Comparison of ENCODE assay signal across 8 mouse cellular contexts in genomic region chr7:73556688-73557667, GRCm38 (mm10). TPM values are rescaled to one million over a fixed set of nuclear protein-coding genes. Genes with fewer than 3 reads are reported as not detected.
DNase-seq lines count a peak whose midpoint lies in the region; ATAC-seq lines count a peak whose summit lies in the region.

No protein-coding gene starts in this region.

- no peak for ATAC-seq in lung, embryonic 16.5 days (ENCODE audit: low read depth)
- peak; percentile 6 for ATAC-seq in activated CD4-positive, CD25-positive, alpha-beta regulatory T cell, adult 4 months
- ATAC-seq in heart, embryonic 16.5 days (replicated peaks; ENCODE audit: extremely low read depth, insufficient read depth, low FRiP score), result no peak
- ATAC-seq in midbrain, embryonic 11.5 days (ENCODE audit: low FRiP score), result no peak

- H3K36me3 ChIP-seq in lung, embryonic 16.5 days (ENCODE audit: control insufficient read depth, insufficient read depth, low read length), result no peaks in the 10 kb centered on the region
- peaks cover 4% of the 10 kb centered on the region for H3K36me3 ChIP-seq in heart, embryonic 16.5 days (ENCODE audit: control insufficient read depth, insufficient read depth)
- peaks cover 2% of the 10 kb centered on the region; the same call in 1 of the 2 replicates for H3K36me3 ChIP-seq in midbrain, embryonic 11.5 days (ENCODE audit: control insufficient read depth, insufficient read depth, low read length)

- H3K4me1 ChIP-seq in lung, embryonic 16.5 days (replicated peaks; ENCODE audit: control insufficient read depth, insufficient read depth, low read length), result peaks cover 9% of the 10 kb centered on the region
- H3K4me1 ChIP-seq in heart, embryonic 16.5 days (ENCODE audit: control insufficient read depth, insufficient read depth, low read length), result peaks cover 17% of the 10 kb centered on the region
- H3K4me1 ChIP-seq in midbrain, embryonic 11.5 days (ENCODE audit: control insufficient read depth, insufficient read depth, low read length), result peaks cover 5% of the 10 kb centered on the region; the same call in 1 of the 2 replicates

- peak overlapping the region; percentile 99 for H3K27ac ChIP-seq in lung, embryonic 16.5 days (ENCODE audit: low read length)
- peak overlapping the region; percentile 97 for H3K27ac ChIP-seq in heart, embryonic 16.5 days (ENCODE audit: low read length)
- peak overlapping the region; percentile 99 for H3K27ac ChIP-seq in midbrain, embryonic 11.5 days (ENCODE audit: low read depth, low read length)

- intact Hi-C loops in left cerebral cortex, postnatal 4 days (cut with DNase I), result loop anchor here (2.0 kb wide), 3 partner anchors 18 to 60 kb away; no protein-coding TSS in a partner anchor

- DNase-seq in lung, postnatal 25 days (ENCODE audit: low spot score), result no peak
- DNase-seq in midbrain, embryonic 11.5 days (ENCODE audit: low spot score, missing footprints), result peak; percentile 96
- no peak for DNase-seq in cerebellum, adult 9-10 months
- DNase-seq in urinary bladder, adult 2 months (ENCODE audit: low spot score), result no peak
- no peak for DNase-seq in left cerebral cortex, postnatal 4 days

- H3K9me3 ChIP-seq in lung, embryonic 16.5 days (ENCODE audit: control insufficient read depth, low read length), result no peaks in the 10 kb centered on the region
- no peaks in the 10 kb centered on the region for H3K9me3 ChIP-seq in heart, embryonic 16.5 days (replicated peaks; ENCODE audit: control insufficient read depth, low read length)
- no peaks in the 10 kb centered on the region for H3K9me3 ChIP-seq in midbrain, embryonic 11.5 days (ENCODE audit: control insufficient read depth, low read length)

- H3K4me2 ChIP-seq in lung, embryonic 16.5 days (ENCODE audit: low read depth, low read length), result peak overlapping the region; percentile 41
- peak overlapping the region; percentile 38 for H3K4me2 ChIP-seq in heart, embryonic 16.5 days (ENCODE audit: low read depth, low read length)
- H3K4me2 ChIP-seq in midbrain, embryonic 11.5 days, result peak overlapping the region; percentile 57

- H3K9ac ChIP-seq in lung, embryonic 16.5 days (ENCODE audit: low read length), result peak overlapping the region; percentile 100
- peak overlapping the region; percentile 100 for H3K9ac ChIP-seq in heart, embryonic 16.5 days (ENCODE audit: low read length)
- peak overlapping the region; percentile 100 for H3K9ac ChIP-seq in midbrain, embryonic 11.5 days (ENCODE audit: low read length)

- no peaks in the 10 kb centered on the region for H3K27me3 ChIP-seq in lung, embryonic 16.5 days (ENCODE audit: control insufficient read depth, insufficient read depth, low read depth, low read length)
- H3K27me3 ChIP-seq in heart, embryonic 16.5 days (ENCODE audit: control insufficient read depth, insufficient read depth, low read length), result no peaks in the 10 kb centered on the region
- no peaks in the 10 kb centered on the region for H3K27me3 ChIP-seq in midbrain, embryonic 11.5 days (ENCODE audit: control insufficient read depth, insufficient read depth, low read length)

- H3K4me3 ChIP-seq in lung, embryonic 16.5 days (ENCODE audit: low read length), result peak overlapping the region; percentile 99
- H3K4me3 ChIP-seq in heart, embryonic 16.5 days (ENCODE audit: low read length), result peak overlapping the region; percentile 92
- H3K4me3 ChIP-seq in midbrain, embryonic 11.5 days (ENCODE audit: low read depth, low read length), result peak overlapping the region; percentile 100

- under 1% methylated on average over 25 of the region's 25 CpGs for WGBS in lung, embryonic 16.5 days
- under 1% methylated on average over 25 of the region's 25 CpGs for WGBS in heart, embryonic 16.5 days
- WGBS in midbrain, embryonic 11.5 days, result under 1% methylated on average over 25 of the region's 25 CpGs

RNA-seq across cellular contexts. Expression of gene Chd2, which starts 15.3 kb away (rescaled TPM):
- polyA plus RNA-seq in lung, embryonic 16.5 days (2015; fragmentation: Nextera tagmentation; extraction: Ambion mirVana), result 53.7 and 58.9 TPM in 2 replicates
- 100 to 1,000 TPM; 136 to 151 TPM for polyA plus RNA-seq in activated CD4-positive, CD25-positive, alpha-beta regulatory T cell, adult 4 months (2017; shearing (Covaris generic))
- polyA plus RNA-seq in heart, embryonic 16.5 days (2015; fragmentation: Nextera tagmentation; extraction: Ambion mirVana), result 33.1 and 36.5 TPM in 2 replicates
- 41.7 and 42.6 TPM in 2 replicates for polyA plus RNA-seq in midbrain, embryonic 11.5 days (2014; fragmentation: Nextera tagmentation; extraction: Ambion mirVana)
- polyA plus RNA-seq in urinary bladder, adult 2 months (2012; rRNA removed), result 25.6 and 27.3 TPM in 2 replicates
- total RNA-seq in left cerebral cortex, postnatal 4 days (2021), result 10 to 100 TPM; 52.5 to 57.9 TPM
